Mouse (Mus musculus): Measurements from ENCODE around the gene Pappa. TPM values are rescaled to one million over a fixed set of nuclear protein-coding genes. Genes with fewer than 3 reads are reported as not detected.

Pappa gene
- polyA plus RNA-seq (2015; fragmentation: Nextera tagmentation; extraction: Ambion mirVana), result 1.7 and 1.8 TPM in 2 replicates

GRCm38 (mm10) chr4:65123741-65124224 lies at the start of gene Pappa:
Gene Pappa, plus strand, starts transcription at chr4:65124174.

Measured in urinary bladder, postnatal 0 days (tissue).